Mouse (Mus musculus) regulatory T cell (primary cell): ENCODE data around the gene Coa7.

ENCODE experiments used
- in situ Hi-C: fragments of 300-600 bp; cut with MboI, MseI; formaldehyde crosslinking; loops from one replicate; pipeline ENCODE4 v1.15.1; 2025; ENCODE audit warnings: high pct_unique_total_duplicates

The Coa7 gene

GRCm38 (mm10) chr4:108327730-108328484, at the start of gene Coa7:
Coa7 (plus strand) TSS chr4:108328140.
- in situ Hi-C loops: loop anchor here (5.0 kb wide), 1 partner anchor 76 kb away; no protein-coding TSS in a partner anchor

GRCm38 (mm10) chr4:108300266-108300665, 27.7 kb upstream of the Coa7 start:
- in situ Hi-C loops: no loop called here

GRCm38 (mm10) chr4:108300670-108301373, 27.1 kb upstream of the Coa7 start, which contains the start of gene Zyg11b:
Zyg11b (minus strand) TSS chr4:108301096.
- in situ Hi-C loops: no loop called here

GRCm38 (mm10) chr4:108302296-108302890, 25.5 kb upstream of the Coa7 start:
- in situ Hi-C loops: no loop called here

- in situ Hi-C loops: no loop called here
Observed at GRCm38 (mm10) chr4:108310706-108311105, 17.2 kb upstream of the Coa7 start.

- in situ Hi-C loops: no loop called here
Observed at GRCm38 (mm10) chr4:108314041-108314440, 13.9 kb upstream of the Coa7 start.

- in situ Hi-C loops: no loop called here
Observed at GRCm38 (mm10) chr4:108317656-108318605, 10.0 kb upstream of the Coa7 start.

GRCm38 (mm10) chr4:108318649-108319615, 9.0 kb upstream of the Coa7 start:
- in situ Hi-C loops: no loop called here

- in situ Hi-C loops: no loop called here
Observed at GRCm38 (mm10) chr4:108319747-108320146, 8.2 kb upstream of the Coa7 start.

- in situ Hi-C loops: no loop called here
Observed at GRCm38 (mm10) chr4:108320627-108321380, 7.1 kb upstream of the Coa7 start.

GRCm38 (mm10) chr4:108323588-108323987, 4.4 kb upstream of the Coa7 start:
- in situ Hi-C loops: no loop called here

- in situ Hi-C loops: loop anchor here (5.0 kb wide), 1 partner anchor 75 kb away; no protein-coding TSS in a partner anchor
Observed at GRCm38 (mm10) chr4:108327071-108327579, 815 bp upstream of the Coa7 start.

GRCm38 (mm10) chr4:108329840-108330239, 1.9 kb downstream of the Coa7 start:
- in situ Hi-C loops: loop anchor here (5.0 kb wide), 1 partner anchor 78 kb away; no protein-coding TSS in a partner anchor

- in situ Hi-C loops: no loop called here
Observed at GRCm38 (mm10) chr4:108332041-108332440, 4.1 kb downstream of the Coa7 start.

GRCm38 (mm10) chr4:108335413-108335812, 7.5 kb downstream of the Coa7 start:
- in situ Hi-C loops: no loop called here

- in situ Hi-C loops: no loop called here
Observed at GRCm38 (mm10) chr4:108336765-108337164, 8.8 kb downstream of the Coa7 start.

GRCm38 (mm10) chr4:108337817-108338216, 9.9 kb downstream of the Coa7 start:
- in situ Hi-C loops: no loop called here

GRCm38 (mm10) chr4:108338321-108338733, 10.4 kb downstream of the Coa7 start:
- in situ Hi-C loops: no loop called here

GRCm38 (mm10) chr4:108338811-108339210, 10.9 kb downstream of the Coa7 start:
- in situ Hi-C loops: no loop called here
